Comparison of ENCODE assay signal across 18 mouse cellular contexts in genomic region chr1:189141694-189142093, GRCm38 (mm10).
"Had no signal": no experiment of that assay in that cellular context is flagged by ENCODE, and none has a peak within 500 bp of the region (broad histone marks: within the 10 kb centered on the region; RNA-seq: fewer than 3 reads in every experiment).

No protein-coding gene starts in this region.

- DNase-seq: lung, adult 18-20 months; lung, embryonic 14.5 days; lung, postnatal 10 days; lung, postnatal 4 days; midbrain, embryonic 14.5 days; right cerebral cortex, adult 18-20 months; right cerebral cortex, postnatal 25 days; right cerebral cortex, postnatal 4 days; spleen, adult 18-20 months; thymus, adult 18-20 months; thymus, postnatal 14 days; thymus, postnatal 36 days had no signal

- H3K4me3 ChIP-seq: midbrain, embryonic 10.5 days; midbrain, embryonic 12.5 days; myocyte; neural tube, embryonic 13.5 days; neural tube, embryonic 15.5 days had no signal

- ATAC-seq: midbrain, embryonic 16.5 days had no signal

- H3K27me3 ChIP-seq: midbrain, embryonic 12.5 days had no signal

- H3K27ac ChIP-seq: midbrain, embryonic 12.5 days; neural tube, embryonic 13.5 days; neural tube, embryonic 15.5 days had no signal

- H3K9ac ChIP-seq: lung, embryonic 14.5 days; midbrain, embryonic 12.5 days; neural tube, embryonic 13.5 days; neural tube, embryonic 15.5 days had no signal

- H3K4me2 ChIP-seq: lung, embryonic 14.5 days; neural tube, embryonic 13.5 days; neural tube, embryonic 15.5 days had no signal

- H3K9me3 ChIP-seq: midbrain, embryonic 10.5 days; midbrain, embryonic 12.5 days; neural tube, embryonic 13.5 days; neural tube, embryonic 15.5 days had no signal

- H3K36me3 ChIP-seq: midbrain, embryonic 10.5 days; midbrain, embryonic 12.5 days; neural tube, embryonic 13.5 days; neural tube, embryonic 15.5 days had no signal
